ENCODE assay signal across 8 mouse cellular contexts in genomic region chr1:55160831-55161638, GRCm38 (mm10). TPM values are rescaled to one million over a fixed set of nuclear protein-coding genes. Genes with fewer than 3 reads are reported as not detected.
DNase-seq lines count a peak whose midpoint lies in the region; ATAC-seq lines count a peak whose summit lies in the region.

No protein-coding gene starts in this region.

- H3K4me3 ChIP-seq in neural tube, embryonic 13.5 days: no peak overlapping the region
- H3K4me3 ChIP-seq in heart, embryonic 11.5 days (ENCODE audit: low read depth, low read length): no peak overlapping the region
- H3K4me3 ChIP-seq in kidney, embryonic 16.5 days (ENCODE audit: low read length): no peak overlapping the region

- 0 out of 2 replicates have a peak overlapping the region, but pooled peaks have one; percentile 23 for H3K27ac ChIP-seq in neural tube, embryonic 13.5 days (replicated peaks)
- H3K27ac ChIP-seq in heart, embryonic 11.5 days (ENCODE audit: low read depth, low read length): no peak overlapping the region
- H3K27ac ChIP-seq in kidney, embryonic 16.5 days (ENCODE audit: low read length): no peak overlapping the region

- H3K27me3 ChIP-seq in neural tube, embryonic 13.5 days: no peaks in the 10 kb centered on the region
- H3K27me3 ChIP-seq in heart, embryonic 11.5 days (ENCODE audit: control insufficient read depth, insufficient read depth, low read length): no peaks in the 10 kb centered on the region
- no peaks in the 10 kb centered on the region for H3K27me3 ChIP-seq in kidney, embryonic 16.5 days (ENCODE audit: insufficient read depth, low read length)

- no peaks in the 10 kb centered on the region for H3K9me3 ChIP-seq in neural tube, embryonic 13.5 days
- H3K9me3 ChIP-seq in heart, embryonic 11.5 days (replicated peaks; ENCODE audit: control insufficient read depth, low read length): no peaks in the 10 kb centered on the region
- no peaks in the 10 kb centered on the region for H3K9me3 ChIP-seq in kidney, embryonic 16.5 days (ENCODE audit: low read length)

- DNase-seq in neural tube, embryonic 10.5 days (ENCODE audit: extremely low spot score, low spot score): no peak
- peak; percentile 31 for DNase-seq in cerebellum, adult 8-10 months
- peak; percentile 65 to 71 for DNase-seq in layer of hippocampus, adult 8-10 months (ENCODE audit: low spot score in 2 of 2)
- peak; percentile 19 for DNase-seq in retina, postnatal 7 days (ENCODE audit: low read depth, low spot score)
- DNase-seq in natural killer cell, adult 2 months (ENCODE audit: low spot score in 2 of 2): no peak

- H3K9ac ChIP-seq in neural tube, embryonic 13.5 days: no peak overlapping the region
- H3K9ac ChIP-seq in heart, embryonic 11.5 days (ENCODE audit: low read depth, low read length): no peak overlapping the region
- no peak overlapping the region for H3K9ac ChIP-seq in kidney, embryonic 16.5 days (replicated peaks; ENCODE audit: low read length)

- no peak overlapping the region for H3K4me2 ChIP-seq in neural tube, embryonic 13.5 days
- no peak overlapping the region for H3K4me2 ChIP-seq in heart, embryonic 11.5 days
- no peak overlapping the region for H3K4me2 ChIP-seq in kidney, embryonic 16.5 days (replicated peaks; ENCODE audit: low read depth, low read length)

- WGBS in neural tube, embryonic 13.5 days: 83% methylated on average over 17 of the region's 17 CpGs
- WGBS in heart, embryonic 11.5 days (ENCODE audit: insufficient replicate concordance): 86% methylated on average over 17 of the region's 17 CpGs
- WGBS in kidney, embryonic 16.5 days: 92% methylated on average over 17 of the region's 17 CpGs

- H3K4me1 ChIP-seq in neural tube, embryonic 13.5 days (replicated peaks): no peaks in the 10 kb centered on the region
- H3K4me1 ChIP-seq in heart, embryonic 11.5 days (ENCODE audit: control insufficient read depth, insufficient read depth, low read length): no peaks in the 10 kb centered on the region
- no peaks in the 10 kb centered on the region for H3K4me1 ChIP-seq in kidney, embryonic 16.5 days (ENCODE audit: insufficient read depth, low read length)

- peak; percentile 79 for ATAC-seq in neural tube, embryonic 13.5 days (ENCODE audit: low read depth)
- ATAC-seq in heart, embryonic 11.5 days (replicated peaks; ENCODE audit: insufficient number of reproducible peaks, low FRiP score, low TSS enrichment): no peak
- no peak for ATAC-seq in kidney, embryonic 16.5 days (ENCODE audit: low FRiP score, low TSS enrichment)

- peaks cover 31% of the 10 kb centered on the region for H3K36me3 ChIP-seq in neural tube, embryonic 13.5 days
- H3K36me3 ChIP-seq in heart, embryonic 11.5 days (ENCODE audit: control insufficient read depth, insufficient read depth, low read length): peaks cover 9% of the 10 kb centered on the region
- peaks cover 24% of the 10 kb centered on the region for H3K36me3 ChIP-seq in kidney, embryonic 16.5 days (ENCODE audit: insufficient read depth, low read length)

RNA-seq across cellular contexts. Expression of gene Mob4, which starts 30.0 kb away (rescaled TPM):
- 187 and 204 TPM in 2 replicates for polyA plus RNA-seq in neural tube, embryonic 13.5 days (2015; fragmentation: Nextera tagmentation; extraction: Ambion mirVana)
- total RNA-seq in layer of hippocampus, adult 8-10 months (2022): 10 to 100 TPM; 56.8 to 62.9 (median 58.1) TPM
- polyA plus RNA-seq in heart, embryonic 11.5 days (2014; fragmentation: Nextera tagmentation; extraction: Ambion mirVana): 119 and 120 TPM in 2 replicates
- 134 and 139 TPM in 2 replicates for polyA plus RNA-seq in kidney, embryonic 16.5 days (2015; fragmentation: Nextera tagmentation; extraction: Ambion mirVana)

Comparison
In these comparisons a context has a peak if more than half of its experiments do, and no peak if none do; other contexts are left out.
1. DNase-seq: peak in cerebellum, adult 8-10 months (single experiment), layer of hippocampus, adult 8-10 months (2 of 2) and retina, postnatal 7 days (single experiment); none in neural tube, embryonic 10.5 days (single experiment) and natural killer cell, adult 2 months (0 of 2).